Mouse (Mus musculus) bone marrow macrophage, adult 2 months (primary cell): Measurements from ENCODE around the gene Gatad2b.

Source experiments
- CTCF ChIP-seq: IDR thresholded peaks from 2 replicates; pipeline ENCODE4 v1.5.1; 2012; ENCODE audit warnings: low read depth, mild to moderate bottlenecking, low read length, moderate library complexity
- POLR2A ChIP-seq: IDR thresholded peaks from 2 replicates; pipeline ENCODE4 v1.6.1; 2012; ENCODE audit warnings: mild to moderate bottlenecking, low read depth, low read length, borderline replicate concordance

GRCm38 (mm10) chr3:90268190-90268589 is 24.8 kb upstream of the Gatad2b start:
- TF ChIP-seq CTCF = no peak
- no peak for TF ChIP-seq POLR2A
